ENCODE assay signal across 7 mouse cellular contexts in genomic region chr5:107110880-107111520, GRCm38 (mm10).
DNase-seq lines count a peak whose midpoint lies in the region; ATAC-seq and TF ChIP-seq lines count a peak whose summit lies in the region.

No protein-coding gene starts in this region.

- ATAC-seq in kidney, postnatal 0 days (replicated peaks; ENCODE audit: low FRiP score, low read depth): no peak
- ATAC-seq in liver, embryonic 11.5 days (replicated peaks; ENCODE audit: low FRiP score): peak; percentile 51; the same call in 1 of the 2 replicates

- H3K9me3 ChIP-seq in kidney, postnatal 0 days (replicated peaks; ENCODE audit: low read length): no peaks in the 10 kb centered on the region
- no peaks in the 10 kb centered on the region for H3K9me3 ChIP-seq in liver, embryonic 11.5 days (ENCODE audit: control insufficient read depth, low read length)

- H3K27ac ChIP-seq in kidney, postnatal 0 days: peak overlapping the region; percentile 71
- no peak overlapping the region for H3K27ac ChIP-seq in kidney, adult 2 months (ENCODE audit: insufficient read depth, low read depth, low read length)
- H3K27ac ChIP-seq in liver, embryonic 11.5 days (ENCODE audit: low read depth, low read length): peak overlapping the region; percentile 44; the same call in 1 of the 2 replicates

- H3K4me1 ChIP-seq in kidney, postnatal 0 days (replicated peaks; ENCODE audit: insufficient read depth, low read length): peaks cover 15% of the 10 kb centered on the region
- no peaks in the 10 kb centered on the region for H3K4me1 ChIP-seq in kidney, adult 2 months (ENCODE audit: control insufficient read depth, insufficient read depth, low read length)
- peaks cover 22% of the 10 kb centered on the region; the same call in 1 of the 2 replicates for H3K4me1 ChIP-seq in liver, embryonic 11.5 days (replicated peaks; ENCODE audit: control insufficient read depth, insufficient read depth, low read length)

- TF ChIP-seq CTCF in kidney, postnatal 0 days (IDR thresholded peaks at IDR 0.05; ENCODE audit: low read depth): no peak
- no peak for TF ChIP-seq CTCF in kidney, adult 2 months (conservative IDR thresholded peaks at IDR 0.05; ENCODE audit: insufficient read depth, insufficient read length, low read depth, low read length)

- H3K36me3 ChIP-seq in kidney, postnatal 0 days (ENCODE audit: insufficient read depth, low read length): 0 out of 2 replicates have a peak, but pooled peaks cover 3% of the 10 kb centered on the region
- H3K36me3 ChIP-seq in kidney, adult 2 months (ENCODE audit: control insufficient read depth, insufficient read depth, low read length): no peaks in the 10 kb centered on the region
- peaks cover 10% of the 10 kb centered on the region; the same call in 1 of the 2 replicates for H3K36me3 ChIP-seq in liver, embryonic 11.5 days (ENCODE audit: control insufficient read depth, insufficient read depth, low read length)

- no peak overlapping the region for H3K9ac ChIP-seq in kidney, postnatal 0 days (ENCODE audit: low read depth, low read length)
- no peak overlapping the region for H3K9ac ChIP-seq in liver, embryonic 11.5 days (ENCODE audit: low read depth, low read length)

- TF ChIP-seq POLR2A in kidney, adult 2 months (IDR thresholded peaks at IDR 0.05; ENCODE audit: low read depth, low read length): no peak

- DNase-seq in kidney, postnatal 0 days (ENCODE audit: low spot score): peak; percentile 63
- no peak for DNase-seq in kidney, adult 2 months
- DNase-seq in cerebellum, postnatal 36 days: peak; percentile 17 to 30
- peak; percentile 39 for DNase-seq in heart, postnatal 4 days
- peak; percentile 57 for DNase-seq in liver, embryonic 11.5 days (ENCODE audit: low spot score)
- peak; percentile 7 for DNase-seq in right cerebral cortex, postnatal 14 days
- no peak for DNase-seq in spleen, postnatal 4 days (ENCODE audit: low spot score in 2 of 2)

- no peak overlapping the region for H3K4me2 ChIP-seq in kidney, postnatal 0 days (ENCODE audit: low read length)
- H3K4me2 ChIP-seq in liver, embryonic 11.5 days: no peak overlapping the region

- no peak overlapping the region for H3K4me3 ChIP-seq in kidney, postnatal 0 days (replicated peaks; ENCODE audit: low read depth, low read length)
- H3K4me3 ChIP-seq in kidney, adult 2 months (ENCODE audit: insufficient read depth, low read depth, low read length): no peak overlapping the region
- H3K4me3 ChIP-seq in liver, embryonic 11.5 days (ENCODE audit: low read depth, low read length): no peak overlapping the region

- WGBS in kidney, postnatal 0 days: 14% methylated on average over 7 of the region's 7 CpGs
- 44% methylated on average over 7 of the region's 7 CpGs for WGBS in kidney, adult 2 months
- WGBS in liver, embryonic 11.5 days: 34% methylated on average over 7 of the region's 7 CpGs

- no peaks in the 10 kb centered on the region for H3K27me3 ChIP-seq in kidney, postnatal 0 days (ENCODE audit: insufficient read depth, low read length)
- H3K27me3 ChIP-seq in kidney, adult 2 months (replicated peaks; ENCODE audit: control insufficient read depth, insufficient read depth, low read length): no peaks in the 10 kb centered on the region
- no peaks in the 10 kb centered on the region for H3K27me3 ChIP-seq in liver, embryonic 11.5 days (replicated peaks; ENCODE audit: control insufficient read depth, insufficient read depth, low read length)

Comparison
In these comparisons a context has a peak if more than half of its experiments do, and no peak if none do; other contexts are left out.
1. DNase-seq: peak in kidney, postnatal 0 days (single experiment), cerebellum, postnatal 36 days (2 of 2), heart, postnatal 4 days (single experiment), liver, embryonic 11.5 days (single experiment) and right cerebral cortex, postnatal 14 days (single experiment); none in kidney, adult 2 months (single experiment) and spleen, postnatal 4 days (0 of 2).